Mouse (Mus musculus) thymus, adult 2 months (tissue): ENCODE data around the gene Gtf2f2. TPM values are rescaled to one million over a fixed set of nuclear protein-coding genes. Genes with fewer than 3 reads are reported as not detected.

Source experiments
- DNase-seq: peaks from one replicate; pipeline ENCODE4 v3.0.0; 2021
- H3K27ac ChIP-seq: fragments of 200-500 bp; 2 replicates; pipeline ENCODE4 v1.5.1; 2012; ENCODE audit warnings: low read length, control low read depth; ENCODE audit not compliant: control insufficient read depth, insufficient read depth
- H3K27me3 ChIP-seq: fragments of 200-500 bp; 2 replicates; pipeline ENCODE4 v1.6.1; 2012; ENCODE audit warnings: mild to moderate bottlenecking, low read length, moderate library complexity, mixed read lengths; ENCODE audit not compliant: control insufficient read depth, insufficient read depth
- H3K36me3 ChIP-seq: fragments of 200-500 bp; 2 replicates; pipeline ENCODE4 v1.6.1; 2012; ENCODE audit warnings: mild to moderate bottlenecking, low read length, moderate library complexity; ENCODE audit not compliant: control insufficient read depth, insufficient read depth
- H3K4me1 ChIP-seq: fragments of 200-500 bp; replicated peaks from 2 replicates; pipeline ENCODE4 v1.6.1; 2012; ENCODE audit warnings: low read length; ENCODE audit not compliant: control insufficient read depth, insufficient read depth
- H3K4me3 ChIP-seq: fragments of 200-500 bp; 2 replicates; pipeline ENCODE4 v1.5.1; 2012; ENCODE audit warnings: mild to moderate bottlenecking, low read length, control low read depth, moderate library complexity; ENCODE audit not compliant: control insufficient read depth, insufficient read depth
- CTCF ChIP-seq: fragments of 200-500 bp; IDR thresholded peaks from 2 replicates; pipeline ENCODE4 v1.5.1; 2012; ENCODE audit warnings: mild to moderate bottlenecking, control low read depth, low read length, moderate library complexity, borderline replicate concordance; ENCODE audit not compliant: control insufficient read depth, poor library complexity, insufficient read depth; ENCODE audit errors: extremely low read depth
- POLR2A ChIP-seq: fragments of 200-500 bp; IDR thresholded peaks from 2 replicates; pipeline ENCODE4 v1.6.1; 2012; ENCODE audit warnings: mild to moderate bottlenecking, low read length, control low read depth, moderate library complexity; ENCODE audit not compliant: control insufficient read depth, poor library complexity, insufficient read depth; ENCODE audit errors: extremely low read depth
- WGBS: fragments of 180-500 bp; shearing (Covaris S2); methylation state at CpG from one replicate; pipeline ENCODE4 v1.1.7; 2018; 5-methylcytosine and 5-hydroxymethylcytosine counted together
- polyA plus RNA-seq: library from polyadenylated mRNA; depleted of rRNA; stranded (reverse); fragments of >200 nt; gene quantifications from 2 replicates; pipeline ENCODE4 v1.2.3, GENCODE M21; 2012

The Gtf2f2 gene
- polyA plus RNA-seq, 1 experiment, result 4.7 TPM

GRCm38 (mm10) chr14:75983891-75984290, 26.8 kb downstream of the Gtf2f2 start:
- Histone ChIP-seq H3K27me3 (no peaks in the 10 kb centered on the region), H3K4me3 (no peak overlapping the region), H3K4me1 (peaks cover 3% of the 10 kb centered on the region; the same call in 1 of the 2 replicates), H3K36me3 (no peaks in the 10 kb centered on the region), H3K27ac (no peak overlapping the region)
- no peak for TF ChIP-seq CTCF
- TF ChIP-seq POLR2A, result no peak
- WGBS, result 97% methylated on average over 2 of the region's 2 CpGs
- no peak for DNase-seq

- peaks cover 3% of the 10 kb centered on the region; the same call in 1 of the 2 replicates for H3K4me1 ChIP-seq
- no peaks in the 10 kb centered on the region for H3K36me3 ChIP-seq
- no peak for TF ChIP-seq CTCF
- no peak for TF ChIP-seq POLR2A
- DNase-seq, result no peak
- no peak overlapping the region for H3K27ac ChIP-seq
- 98% methylated on average over 3 of the region's 3 CpGs for WGBS
- H3K4me3 ChIP-seq, result no peak overlapping the region
- H3K27me3 ChIP-seq, result no peaks in the 10 kb centered on the region
These were observed 29.4 kb downstream of the Gtf2f2 start for GRCm38 (mm10) chr14:75981231-75981630.

GRCm38 (mm10) chr14:75976107-75976506, 34.6 kb downstream of the Gtf2f2 start:
- TF ChIP-seq POLR2A (no peak), CTCF (no peak)
- no peak overlapping the region for H3K27ac ChIP-seq
- no peak for DNase-seq
- H3K27me3 ChIP-seq, result no peaks in the 10 kb centered on the region
- H3K4me1 ChIP-seq, result no peaks in the 10 kb centered on the region
- H3K36me3 ChIP-seq, result no peaks in the 10 kb centered on the region
- H3K4me3 ChIP-seq, result no peak overlapping the region
- WGBS, result 93% methylated on average over 3 of the region's 3 CpGs

GRCm38 (mm10) chr14:75967291-75967690, 43.4 kb downstream of the Gtf2f2 start:
- Histone ChIP-seq H3K4me1 (no peaks in the 10 kb centered on the region), H3K27me3 (no peaks in the 10 kb centered on the region), H3K36me3 (no peaks in the 10 kb centered on the region), H3K4me3 (no peak overlapping the region), H3K27ac (no peak overlapping the region)
- 77% methylated on average over 5 of the region's 5 CpGs for WGBS
- DNase-seq, result no peak
- no peak for TF ChIP-seq CTCF
- no peak for TF ChIP-seq POLR2A

GRCm38 (mm10) chr14:75964433-75964832, 46.2 kb downstream of the Gtf2f2 start:
- no peaks in the 10 kb centered on the region for H3K4me1 ChIP-seq
- DNase-seq, result no peak
- H3K4me3 ChIP-seq, result no peak overlapping the region
- H3K27ac ChIP-seq, result no peak overlapping the region
- 100% methylated on average over 1 of the region's 1 CpGs for WGBS
- TF ChIP-seq POLR2A (no peak), CTCF (no peak)
- H3K36me3 ChIP-seq, result no peaks in the 10 kb centered on the region
- H3K27me3 ChIP-seq, result no peaks in the 10 kb centered on the region

GRCm38 (mm10) chr14:75964000-75964399, 46.7 kb downstream of the Gtf2f2 start:
- Histone ChIP-seq H3K27me3 (no peaks in the 10 kb centered on the region), H3K36me3 (no peaks in the 10 kb centered on the region), H3K27ac (no peak overlapping the region), H3K4me1 (no peaks in the 10 kb centered on the region), H3K4me3 (no peak overlapping the region)
- TF ChIP-seq POLR2A (no peak), CTCF (no peak)
- WGBS, result 91% methylated on average over 5 of the region's 5 CpGs
- DNase-seq, result no peak

- Histone ChIP-seq H3K27me3 (no peaks in the 10 kb centered on the region), H3K4me1 (no peaks in the 10 kb centered on the region), H3K4me3 (no peak overlapping the region), H3K27ac (no peak overlapping the region), H3K36me3 (no peaks in the 10 kb centered on the region)
- TF ChIP-seq CTCF (no peak), POLR2A (no peak)
- no peak for DNase-seq
- 90% methylated on average over 5 of the region's 5 CpGs for WGBS
These were observed 47.5 kb downstream of the Gtf2f2 start for GRCm38 (mm10) chr14:75963215-75963614.
